ENCODE assay signal across 9 mouse cellular contexts in the genomic region with DNA sequence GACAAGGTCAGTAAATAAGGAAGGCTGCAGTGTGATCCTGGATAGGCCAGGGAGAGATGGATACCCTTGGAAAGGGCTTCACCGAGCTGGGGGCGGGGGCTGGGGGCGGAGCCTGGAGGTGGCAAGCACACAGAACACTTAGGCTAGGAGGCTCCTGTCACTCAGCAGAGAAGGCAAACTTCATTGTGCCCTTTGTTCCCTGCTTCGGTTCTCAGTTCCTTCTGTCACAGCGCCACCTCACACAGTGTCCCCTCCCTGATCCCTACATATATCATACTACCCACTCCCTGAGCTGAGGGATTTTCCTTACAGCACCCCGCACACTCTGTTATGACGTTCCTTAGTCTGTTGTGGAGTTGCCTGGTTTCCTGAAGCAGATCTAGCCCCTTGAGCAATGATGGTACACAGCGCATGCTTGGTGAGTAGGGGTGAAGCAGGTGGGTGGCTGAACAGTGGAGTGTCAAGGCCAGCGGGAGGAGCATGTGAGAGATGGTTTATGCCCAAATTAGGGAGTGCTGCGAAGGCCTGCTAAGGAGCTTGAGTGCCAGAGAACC. TPM values are rescaled to one million over a fixed set of nuclear protein-coding genes. Genes with fewer than 3 reads are reported as not detected.
DNase-seq lines count a peak whose midpoint lies in the region; ATAC-seq lines count a peak whose summit lies in the region.
"Had no signal": no experiment of that assay in that cellular context is flagged by ENCODE, and none has a peak within 500 bp of the region (broad histone marks: within the 10 kb centered on the region; RNA-seq: fewer than 3 reads in every experiment).

No protein-coding gene starts in this region.

- H3K27ac ChIP-seq in forebrain, embryonic 15.5 days (replicated peaks): no peak overlapping the region
- H3K27ac ChIP-seq in hindbrain, embryonic 11.5 days (ENCODE audit: low read depth, low read length): no peak overlapping the region

- no peak overlapping the region for H3K4me3 ChIP-seq in forebrain, embryonic 15.5 days
- no peak overlapping the region for H3K4me3 ChIP-seq in hindbrain, embryonic 11.5 days (ENCODE audit: low read depth, low read length)

- no peaks in the 10 kb centered on the region for H3K9me3 ChIP-seq in forebrain, embryonic 15.5 days
- H3K9me3 ChIP-seq in hindbrain, embryonic 11.5 days (ENCODE audit: control insufficient read depth, low read length): no peaks in the 10 kb centered on the region

- no peaks in the 10 kb centered on the region for H3K27me3 ChIP-seq in forebrain, embryonic 15.5 days
- no peaks in the 10 kb centered on the region for H3K27me3 ChIP-seq in hindbrain, embryonic 11.5 days (ENCODE audit: control insufficient read depth, insufficient read depth, low read length)

- no peaks in the 10 kb centered on the region for H3K36me3 ChIP-seq in forebrain, embryonic 15.5 days
- no peaks in the 10 kb centered on the region for H3K36me3 ChIP-seq in hindbrain, embryonic 11.5 days (ENCODE audit: control insufficient read depth, insufficient read depth, low read length)

- 28% methylated on average over 10 of the region's 10 CpGs for whole genome bisulfite sequencing in forebrain, embryonic 15.5 days
- WGBS in hindbrain, embryonic 11.5 days: 27% methylated on average over 10 of the region's 10 CpGs

- H3K4me1 ChIP-seq in forebrain, embryonic 15.5 days: peaks cover 6% of the 10 kb centered on the region; the same call in 1 of the 2 replicates
- H3K4me1 ChIP-seq in hindbrain, embryonic 11.5 days (replicated peaks; ENCODE audit: control insufficient read depth, insufficient read depth, low read length): peaks cover 3% of the 10 kb centered on the region; the same call in 1 of the 2 replicates

- no peak overlapping the region for H3K9ac ChIP-seq in forebrain, embryonic 15.5 days (replicated peaks)
- H3K9ac ChIP-seq in hindbrain, embryonic 11.5 days (ENCODE audit: low read depth, low read length): no peak overlapping the region

- no peak overlapping the region for H3K4me2 ChIP-seq in forebrain, embryonic 15.5 days (replicated peaks)
- no peak overlapping the region for H3K4me2 ChIP-seq in hindbrain, embryonic 11.5 days (replicated peaks; ENCODE audit: low read depth, low read length)

- DNase-seq in 416B (ENCODE audit: low read depth) (peak; percentile 23), R1 (ENCODE audit: low read depth, low spot score) (peak; percentile 73)
- peak; percentile 57 for DNase-seq in hindbrain, embryonic 11.5 days (ENCODE audit: low spot score)
- peak; percentile 26 for DNase-seq in lung, postnatal 10 days
- peak; percentile 58 for DNase-seq in skeletal muscle tissue, adult 2 months (ENCODE audit: low read depth, low spot score)
- DNase-seq in urinary bladder, postnatal 25 days (ENCODE audit: low spot score): no peak

- peak; percentile 62; the same call in 1 of the 2 replicates for ATAC-seq in forebrain, embryonic 15.5 days (replicated peaks)
- ATAC-seq in hindbrain, embryonic 11.5 days (ENCODE audit: low FRiP score): peak; percentile 58
- no peak for ATAC-seq in erythroblast, adult 5-6 weeks (replicated peaks; ENCODE audit: low FRiP score, poor library complexity, severe bottlenecking)

RNA-seq across cellular contexts. Expression of gene Gm8439, which starts 27.1 kb away (rescaled TPM):
- polyA plus RNA-seq in forebrain, embryonic 15.5 days (2015; fragmentation: Nextera tagmentation; extraction: Ambion mirVana): not detected in 2 replicates
- not detected in 2 replicates for polyA plus RNA-seq in hindbrain, embryonic 11.5 days (2014; fragmentation: Nextera tagmentation; extraction: Ambion mirVana)
- not detected in 2 replicates for total RNA-seq in erythroblast, adult 5-6 weeks (2015; ENCODE audit: low replicate concordance)
- total RNA-seq in erythroblast, adult 5-6 weeks (2017; ENCODE audit: low replicate concordance): not detected in 2 replicates
- polyA plus RNA-seq: spleen, adult 2 months had no signal

RNA-seq across cellular contexts. Expression of gene Ctps, which starts 45.5 kb away (rescaled TPM):
- polyA plus RNA-seq in forebrain, embryonic 15.5 days (2015; fragmentation: Nextera tagmentation; extraction: Ambion mirVana): 96.1 and 97.7 TPM in 2 replicates
- 118 and 138 TPM in 2 replicates for polyA plus RNA-seq in hindbrain, embryonic 11.5 days (2014; fragmentation: Nextera tagmentation; extraction: Ambion mirVana)
- total RNA-seq in erythroblast, adult 5-6 weeks (2015; ENCODE audit: low replicate concordance): 8.6 and 10.0 TPM in 2 replicates
- 8.9 and 13.5 TPM in 2 replicates for total RNA-seq in erythroblast, adult 5-6 weeks (2017; ENCODE audit: low replicate concordance)

RNA-seq across cellular contexts. Expression of gene Cited4, which starts 50.8 kb away (rescaled TPM):
- polyA plus RNA-seq in forebrain, embryonic 15.5 days (2015; fragmentation: Nextera tagmentation; extraction: Ambion mirVana): 0.41 and 0.64 TPM in 2 replicates
- polyA plus RNA-seq in hindbrain, embryonic 11.5 days (2014; fragmentation: Nextera tagmentation; extraction: Ambion mirVana): 6.9 and 7.8 TPM in 2 replicates
- 1.7 and 2.5 TPM in 2 replicates for total RNA-seq in erythroblast, adult 5-6 weeks (2015; ENCODE audit: low replicate concordance)
- 5.4 and 7.0 TPM in 2 replicates for total RNA-seq in erythroblast, adult 5-6 weeks (2017; ENCODE audit: low replicate concordance)
